Mouse (Mus musculus) C2C12 (cell line): ENCODE data around the gene Mpdu1. TPM values are rescaled to one million over a fixed set of nuclear protein-coding genes. Genes with fewer than 3 reads are reported as not detected.

Source experiments
- H3K27me3 ChIP-seq: one replicate; pipeline ENCODE4 v1.6.1; 2011; ENCODE audit not compliant: control insufficient read depth, insufficient read depth, insufficient read length
- H3K36me3 ChIP-seq: one replicate; pipeline ENCODE4 v1.6.1; 2011; ENCODE audit not compliant: control insufficient read depth, insufficient read depth
- H3K4me3 ChIP-seq: one replicate; pipeline ENCODE4 v1.5.1; 2011; ENCODE audit warnings: mild to moderate bottlenecking, control low read depth; ENCODE audit not compliant: poor library complexity, insufficient read depth, severe bottlenecking
- H3K79me2 ChIP-seq: one replicate; pipeline ENCODE4 v1.6.1; 2011; ENCODE audit not compliant: control insufficient read depth, insufficient read depth
- H3K79me3 ChIP-seq: one replicate; pipeline ENCODE4 v1.6.1; 2011; ENCODE audit warnings: low read depth, control low read depth
- H3ac ChIP-seq: one replicate; pipeline ENCODE3; 2011; ENCODE audit warnings: low read depth; ENCODE audit not compliant: control insufficient read depth, insufficient read length
- CEBPB ChIP-seq: IDR thresholded peaks from one replicate; pipeline ENCODE4 v1.6.1; 2011; ENCODE audit warnings: low read depth, mild to moderate bottlenecking, control low read depth, moderate library complexity
- CTCF ChIP-seq: IDR thresholded peaks from one replicate; pipeline ENCODE4 v1.5.1; 2011; ENCODE audit not compliant: control insufficient read depth, insufficient read depth, insufficient read length
- FOSL1 ChIP-seq: IDR thresholded peaks from one replicate; pipeline ENCODE4 v1.8.0; 2011; ENCODE audit warnings: mild to moderate bottlenecking, low read length; ENCODE audit not compliant: poor library complexity, insufficient read depth, severe bottlenecking
- MAX ChIP-seq: IDR thresholded peaks from one replicate; pipeline ENCODE4 v1.6.1; 2011; ENCODE audit warnings: mild to moderate bottlenecking, control low read depth
- MYOD1 ChIP-seq: IDR thresholded peaks from one replicate; pipeline ENCODE4 v1.6.1; 2011; ENCODE audit warnings: low read depth; ENCODE audit not compliant: control insufficient read depth, insufficient read length
- MYOG ChIP-seq: IDR thresholded peaks from one replicate; pipeline ENCODE4 v1.6.1; 2011; ENCODE audit not compliant: control insufficient read depth, insufficient read length; ENCODE audit errors: extremely low read depth
- USF1 ChIP-seq: IDR thresholded peaks from one replicate; pipeline ENCODE4 v1.6.1; 2011; ENCODE audit warnings: low read depth, mild to moderate bottlenecking, control low read depth, moderate library complexity
- polyA plus RNA-seq: library from polyadenylated mRNA; unstranded; fragments of >200 nt; fragmentation: generic; extraction: Trizol; gene quantifications from one replicate; pipeline ENCODE4 v1.2.1, GENCODE M21; 2012; ENCODE audit warnings: missing spikeins

The Mpdu1 gene
- polyA plus RNA-seq, 1 experiment, result 95.8 TPM

DNA sequence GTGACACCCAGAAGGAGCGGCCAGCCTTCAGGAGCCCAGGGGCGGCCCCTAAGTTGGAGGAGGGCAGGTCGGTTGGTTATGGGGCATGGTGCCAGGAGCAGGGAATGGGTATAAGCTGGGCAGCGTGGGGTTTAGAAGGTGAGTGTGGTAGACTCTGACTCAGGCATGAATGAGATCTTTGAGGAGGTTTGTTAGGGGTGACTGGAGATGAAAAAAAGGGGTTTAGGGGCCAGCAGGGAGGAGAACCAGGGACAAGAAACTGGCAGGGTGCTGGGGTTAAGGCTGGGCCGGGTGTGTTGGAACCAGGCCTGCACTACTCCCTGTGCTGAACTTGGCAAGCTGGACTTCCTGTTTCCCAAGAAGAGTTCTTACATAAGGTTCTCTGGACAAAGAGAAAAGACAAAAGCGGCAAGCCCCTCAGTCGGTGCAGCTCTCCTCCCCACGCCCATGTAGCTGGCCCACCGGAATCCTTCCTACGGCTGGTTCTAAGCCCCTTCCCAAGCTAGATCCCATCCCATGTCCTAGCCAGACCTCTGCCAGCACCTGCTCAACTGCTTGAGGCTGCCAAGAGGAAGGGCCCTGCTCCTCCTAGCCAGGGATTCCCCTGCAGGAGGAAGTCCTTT lies 23.2 kb upstream of the Mpdu1 start, which contains the start of gene Tnfsf13:
TSS of gene Tnfsf13 (minus strand) at position 259 of the 623 bp plus-strand sequence.
- Histone ChIP-seq H3K36me3 (no peaks in the 10 kb centered on the region), H3K27me3 (no peaks in the 10 kb centered on the region), H3ac (no peak within 1 kb of the TSS), H3K79me2 (peaks cover 19% of the 10 kb centered on the region), H3K4me3 (no peak within 1 kb of the TSS), H3K79me3 (peaks cover 10% of the 10 kb centered on the region)
- TF ChIP-seq CTCF (no peak), CEBPB (no peak), MYOG (no peak), MAX (no peak), MYOD1 (no peak), USF1 (no peak), FOSL1 (no peak)

DNA sequence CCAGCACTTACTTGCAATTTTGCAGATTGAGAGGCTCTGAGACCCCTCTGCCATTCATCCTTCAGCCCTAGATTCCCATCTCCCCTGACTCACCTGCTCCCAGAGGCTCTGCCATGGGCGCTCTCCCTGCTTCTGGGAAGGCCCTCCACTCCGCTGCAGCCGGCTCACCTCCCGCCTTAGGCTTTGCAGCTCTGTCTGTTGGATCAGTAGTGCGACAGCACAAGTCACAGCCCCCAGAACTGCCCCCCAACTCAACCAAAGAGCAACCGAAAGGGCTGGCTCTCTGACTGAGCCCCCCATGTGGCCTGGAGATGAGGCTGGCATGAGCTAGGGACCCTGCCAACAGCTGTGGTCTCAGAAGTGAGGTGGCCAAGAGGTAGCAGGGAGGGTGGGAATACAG lies 22.5 kb upstream of the Mpdu1 start:
- no peaks in the 10 kb centered on the region for H3K36me3 ChIP-seq
- TF ChIP-seq CTCF, result no peak
- no peak for TF ChIP-seq USF1
- TF ChIP-seq CEBPB, result no peak
- TF ChIP-seq FOSL1, result no peak
- no peak for TF ChIP-seq MAX
- no peak overlapping the region for H3K4me3 ChIP-seq
- no peak overlapping the region for H3ac ChIP-seq
- peaks cover 26% of the 10 kb centered on the region for H3K79me2 ChIP-seq
- no peaks in the 10 kb centered on the region for H3K27me3 ChIP-seq
- peaks cover 16% of the 10 kb centered on the region for H3K79me3 ChIP-seq

DNA sequence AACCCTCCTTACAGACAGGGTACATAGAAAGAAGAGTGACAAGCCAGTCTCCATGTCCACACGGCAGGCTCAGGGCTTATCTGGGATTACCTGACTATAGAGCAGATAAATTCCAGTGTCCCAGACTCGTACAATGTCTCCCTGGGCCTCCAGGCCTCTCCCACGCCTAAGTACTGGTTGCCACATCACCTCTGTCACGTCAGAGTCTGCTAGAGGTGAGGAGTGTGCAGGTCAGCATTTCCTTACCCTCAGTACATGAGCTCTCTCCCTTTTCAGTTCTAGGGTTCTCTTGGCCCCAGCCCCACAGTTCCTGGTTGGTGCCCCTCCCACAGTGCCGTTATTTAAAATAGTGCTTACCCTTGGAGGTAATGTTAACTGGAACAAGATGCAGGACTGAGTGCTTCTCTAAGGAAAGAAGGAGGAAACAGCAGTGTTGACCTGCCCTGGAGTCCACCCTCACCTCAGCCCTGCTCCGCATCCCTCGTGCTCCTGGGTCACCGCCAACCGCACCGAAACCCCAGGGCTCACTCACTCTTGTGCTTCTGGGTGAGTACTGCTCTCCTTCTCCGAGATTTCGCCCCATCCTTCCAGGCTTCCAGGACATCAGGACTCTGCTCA lies 21.8 kb upstream of the Mpdu1 start:
- Histone ChIP-seq H3K79me2 (peaks cover 33% of the 10 kb centered on the region), H3K4me3 (no peak overlapping the region), H3ac (no peak overlapping the region), H3K27me3 (no peaks in the 10 kb centered on the region), H3K36me3 (peaks cover 4% of the 10 kb centered on the region), H3K79me3 (peaks cover 22% of the 10 kb centered on the region)
- no peak for TF ChIP-seq MAX
- no peak for TF ChIP-seq USF1
- no peak for TF ChIP-seq CEBPB
- no peak for TF ChIP-seq CTCF
- TF ChIP-seq MYOG, result no peak
- TF ChIP-seq FOSL1, result no peak
- TF ChIP-seq MYOD1, result no peak

DNA sequence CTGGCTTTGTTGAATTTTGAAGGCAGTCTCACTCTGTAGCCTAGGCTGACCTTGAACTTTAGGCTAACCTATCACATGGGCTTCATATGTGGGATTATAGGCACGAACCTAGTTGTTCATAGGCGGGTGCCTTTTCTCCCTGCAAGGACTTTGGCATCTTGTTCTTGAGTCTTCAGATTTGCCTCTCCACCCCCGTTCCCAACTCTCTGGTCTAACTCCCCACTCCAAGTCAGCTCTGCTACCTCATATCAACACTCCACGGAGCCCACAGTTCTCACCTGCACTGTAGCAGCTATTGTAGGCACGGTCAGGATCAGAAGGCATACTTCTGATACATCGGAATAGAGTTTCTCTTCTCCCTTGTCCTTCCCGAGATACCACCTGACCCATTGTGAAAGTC lies 21.1 kb upstream of the Mpdu1 start:
- H3K4me3 ChIP-seq, result no peak overlapping the region
- no peak for TF ChIP-seq CTCF
- no peak for TF ChIP-seq MYOG
- H3K27me3 ChIP-seq, result no peaks in the 10 kb centered on the region
- H3K79me2 ChIP-seq, result peaks cover 40% of the 10 kb centered on the region
- no peak overlapping the region for H3ac ChIP-seq
- H3K79me3 ChIP-seq, result peaks cover 23% of the 10 kb centered on the region
- H3K36me3 ChIP-seq, result peaks cover 10% of the 10 kb centered on the region

DNA sequence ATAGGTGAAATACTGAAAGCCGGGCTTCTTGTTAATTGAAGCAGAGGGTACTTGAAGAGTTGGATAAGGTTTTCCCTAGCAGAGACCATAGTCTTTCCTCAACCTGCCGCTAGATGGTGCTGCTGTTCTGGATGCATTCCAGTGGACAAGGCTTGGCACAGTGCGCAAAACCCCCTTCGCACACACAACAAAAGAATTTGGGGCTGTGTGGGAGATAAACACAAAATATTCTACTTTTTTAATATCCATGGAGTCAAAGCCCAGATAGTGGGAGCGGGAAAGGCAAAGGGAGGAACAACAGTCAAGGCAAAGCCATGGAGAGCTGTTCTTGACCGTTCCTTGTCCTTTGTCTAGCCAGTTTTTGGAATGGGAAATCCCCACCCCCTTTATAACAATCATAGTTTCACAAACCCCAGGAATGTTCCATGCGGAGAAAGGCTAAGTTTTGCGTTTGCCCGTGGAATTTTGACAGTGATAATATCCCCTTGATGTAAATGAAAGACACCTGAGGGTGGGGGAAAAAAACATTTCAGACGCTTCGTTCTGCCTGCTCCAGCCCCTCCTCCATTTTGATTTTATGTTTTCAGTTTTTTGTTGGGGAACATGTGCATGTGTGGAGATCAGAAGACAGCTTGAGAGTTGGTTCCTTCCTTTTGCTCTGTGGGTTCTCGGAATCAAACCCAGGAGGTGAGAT lies 20.5 kb upstream of the Mpdu1 start:
- no peaks in the 10 kb centered on the region for H3K27me3 ChIP-seq
- TF ChIP-seq MYOD1, result no peak
- TF ChIP-seq USF1, result no peak
- TF ChIP-seq CEBPB, result no peak
- no peak for TF ChIP-seq MAX
- TF ChIP-seq FOSL1, result no peak
- peak; percentile 68 for TF ChIP-seq CTCF
- TF ChIP-seq MYOG, result no peak
- no peak overlapping the region for H3K4me3 ChIP-seq
- peaks cover 16% of the 10 kb centered on the region for H3K36me3 ChIP-seq
- H3ac ChIP-seq, result peak overlapping the region; percentile 50
- H3K79me3 ChIP-seq, result peaks cover 25% of the 10 kb centered on the region
- H3K79me2 ChIP-seq, result peaks cover 46% of the 10 kb centered on the region
